Mouse (Mus musculus): Measurements from ENCODE around the gene Nectin1. TPM values are rescaled to one million over a fixed set of nuclear protein-coding genes. Genes with fewer than 3 reads are reported as not detected.

Gene Nectin1
- polyA plus RNA-seq, 1 experiment from 2014 or later: 5.9 TPM

DNA sequence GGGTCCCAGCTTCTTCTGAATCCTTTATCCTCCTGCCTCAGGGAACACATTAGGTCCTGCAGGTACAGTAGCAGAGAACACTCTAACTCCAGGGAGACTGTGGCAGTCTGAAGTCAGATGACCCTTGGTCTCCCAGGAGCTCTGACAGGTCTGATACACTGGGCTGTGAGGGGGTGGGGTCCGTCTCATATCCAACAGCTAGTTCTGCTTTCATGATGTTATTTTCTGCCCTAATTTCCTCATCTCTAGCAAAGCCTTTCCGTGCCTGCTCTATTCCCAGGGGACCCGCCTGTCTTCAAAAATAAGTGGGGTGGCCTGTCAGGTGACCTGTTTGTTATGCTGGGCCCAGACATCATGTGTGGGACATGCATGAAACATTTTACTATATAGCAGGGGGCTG lies 18.2 kb downstream of the Nectin1 start:
- H3K9ac ChIP-seq (ENCODE audit: low read length): no peak overlapping the region
- no peak overlapping the region for H3K4me3 ChIP-seq (ENCODE audit: low read depth, low read length)
- H3K4me2 ChIP-seq (ENCODE audit: low read length): no peak overlapping the region
- no peak for DNase-seq (ENCODE audit: low spot score)
- H3K4me1 ChIP-seq (replicated peaks; ENCODE audit: control insufficient read depth, insufficient read depth, low read length): peaks cover 11% of the 10 kb centered on the region
- no peak for ATAC-seq (replicated peaks; ENCODE audit: low FRiP score, low TSS enrichment, low read depth)
- H3K27ac ChIP-seq (ENCODE audit: low read depth): no peak overlapping the region
- 0 out of 2 replicates have a peak, but pooled peaks cover 4% of the 10 kb centered on the region for H3K9me3 ChIP-seq (ENCODE audit: control insufficient read depth, low read length)
- H3K36me3 ChIP-seq (ENCODE audit: control insufficient read depth, insufficient read depth, low read length): no peaks in the 10 kb centered on the region
- 64% methylated on average over 3 of the region's 3 CpGs for WGBS
- no peaks in the 10 kb centered on the region for H3K27me3 ChIP-seq (replicated peaks; ENCODE audit: control insufficient read depth, insufficient read depth, low read length)

GRCm38 (mm10) chr9:43765419-43766179 lies 21.8 kb downstream of the Nectin1 start:
- Histone ChIP-seq H3K27me3 (replicated peaks; ENCODE audit: control insufficient read depth, insufficient read depth, low read length) (no peaks in the 10 kb centered on the region), H3K9ac (ENCODE audit: low read length) (no peak overlapping the region), H3K9me3 (ENCODE audit: control insufficient read depth, low read length) (0 out of 2 replicates have a peak, but pooled peaks cover 4% of the 10 kb centered on the region), H3K27ac (ENCODE audit: low read depth) (no peak overlapping the region), H3K4me2 (ENCODE audit: low read length) (no peak overlapping the region), H3K4me1 (replicated peaks; ENCODE audit: control insufficient read depth, insufficient read depth, low read length) (peaks cover 11% of the 10 kb centered on the region; the same call in 1 of the 2 replicates), H3K4me3 (ENCODE audit: low read depth, low read length) (no peak overlapping the region), H3K36me3 (ENCODE audit: control insufficient read depth, insufficient read depth, low read length) (no peaks in the 10 kb centered on the region)
- WGBS: 65% methylated on average over 14 of the region's 14 CpGs
- ATAC-seq (replicated peaks; ENCODE audit: low FRiP score, low TSS enrichment, low read depth) (no peak), DNase-seq (ENCODE audit: low spot score) (no peak)

DNA sequence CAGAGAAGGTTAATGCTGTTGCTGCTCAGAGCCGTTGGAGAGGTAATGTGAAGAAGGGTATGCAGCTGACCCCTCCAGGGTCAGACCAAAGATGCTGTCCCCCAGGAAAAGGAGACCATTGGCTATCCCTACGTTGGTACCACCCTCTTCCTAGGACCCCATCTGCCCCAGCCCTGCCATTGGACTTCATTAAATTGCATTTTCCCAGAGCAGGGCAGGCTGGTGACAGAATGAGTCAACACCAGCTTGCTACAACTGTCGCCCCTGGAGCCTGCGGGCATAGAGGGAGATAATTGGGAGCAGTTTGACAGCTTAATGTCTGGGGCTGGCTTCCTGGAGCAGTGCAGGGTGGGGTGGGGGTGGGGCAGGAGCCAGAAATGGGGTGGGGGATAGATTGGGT lies 25.0 kb downstream of the Nectin1 start:
- H3K27me3 ChIP-seq (replicated peaks; ENCODE audit: control insufficient read depth, insufficient read depth, low read length): no peaks in the 10 kb centered on the region
- H3K9ac ChIP-seq (ENCODE audit: low read length): no peak overlapping the region
- no peak overlapping the region for H3K4me2 ChIP-seq (ENCODE audit: low read length)
- no peaks in the 10 kb centered on the region for H3K4me1 ChIP-seq (replicated peaks; ENCODE audit: control insufficient read depth, insufficient read depth, low read length)
- no peak for DNase-seq (ENCODE audit: low spot score)
- H3K4me3 ChIP-seq (ENCODE audit: low read depth, low read length): no peak overlapping the region
- 0 out of 2 replicates have a peak, but pooled peaks cover under 1% of the 10 kb centered on the region for H3K9me3 ChIP-seq (ENCODE audit: control insufficient read depth, low read length)
- no peak for ATAC-seq (replicated peaks; ENCODE audit: low FRiP score, low TSS enrichment, low read depth)
- WGBS: 27% methylated on average over 4 of the region's 4 CpGs
- H3K27ac ChIP-seq (ENCODE audit: low read depth): no peak overlapping the region
- no peaks in the 10 kb centered on the region for H3K36me3 ChIP-seq (ENCODE audit: control insufficient read depth, insufficient read depth, low read length)

DNA sequence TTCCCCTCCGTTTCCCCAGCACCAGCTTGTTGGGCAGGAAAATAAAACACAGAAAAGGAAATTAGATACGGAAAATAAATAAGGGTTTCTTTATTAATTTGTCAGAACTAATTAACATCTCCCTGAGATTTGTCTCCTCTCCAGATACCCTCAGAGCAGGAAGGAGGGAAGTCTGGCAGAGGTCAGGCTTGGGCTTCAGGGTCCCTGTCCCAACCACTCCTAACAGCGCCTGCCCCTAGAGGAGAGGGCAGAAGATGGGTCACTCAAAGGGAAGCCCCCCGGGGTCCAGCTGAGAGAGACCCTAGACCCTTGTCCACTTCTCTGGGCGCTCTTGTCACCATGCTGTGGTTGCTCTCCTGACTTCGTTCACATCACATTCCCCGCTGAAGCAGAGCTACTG lies 25.4 kb downstream of the Nectin1 start:
- Histone ChIP-seq H3K9ac (ENCODE audit: low read length) (no peak overlapping the region), H3K4me3 (ENCODE audit: low read depth, low read length) (no peak overlapping the region), H3K4me2 (ENCODE audit: low read length) (no peak overlapping the region), H3K4me1 (replicated peaks; ENCODE audit: control insufficient read depth, insufficient read depth, low read length) (no peaks in the 10 kb centered on the region), H3K27ac (ENCODE audit: low read depth) (no peak overlapping the region), H3K36me3 (ENCODE audit: control insufficient read depth, insufficient read depth, low read length) (no peaks in the 10 kb centered on the region), H3K9me3 (ENCODE audit: control insufficient read depth, low read length) (no peaks in the 10 kb centered on the region), H3K27me3 (replicated peaks; ENCODE audit: control insufficient read depth, insufficient read depth, low read length) (no peaks in the 10 kb centered on the region)
- DNase-seq (ENCODE audit: low spot score) (no peak), ATAC-seq (replicated peaks; ENCODE audit: low FRiP score, low TSS enrichment, low read depth) (no peak)
- WGBS: 76% methylated on average over 7 of the region's 7 CpGs

DNA sequence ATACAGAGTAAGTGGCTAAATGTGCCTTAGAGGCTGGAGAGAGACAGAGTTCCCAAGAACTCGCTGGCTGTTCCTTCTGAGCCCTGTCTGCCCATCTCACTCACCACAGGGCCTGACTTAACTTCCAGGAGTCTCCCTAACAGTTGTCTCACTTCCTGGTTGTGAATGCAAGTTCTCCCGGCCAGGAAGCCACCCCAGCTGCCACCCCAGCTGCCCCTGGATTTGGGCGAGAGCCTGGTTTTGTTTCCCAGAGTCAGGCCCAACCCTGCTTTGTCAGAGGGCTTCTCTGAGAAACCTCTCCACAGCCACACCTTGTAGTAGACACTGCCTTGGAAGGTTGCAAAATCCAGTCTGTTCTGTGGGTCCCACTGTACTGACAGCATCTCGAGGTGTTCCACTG lies 26.2 kb downstream of the Nectin1 start:
- no peaks in the 10 kb centered on the region for H3K36me3 ChIP-seq (ENCODE audit: control insufficient read depth, insufficient read depth, low read length)
- 74% methylated on average over 4 of the region's 4 CpGs for WGBS
- H3K9ac ChIP-seq (ENCODE audit: low read length): no peak overlapping the region
- H3K4me1 ChIP-seq (replicated peaks; ENCODE audit: control insufficient read depth, insufficient read depth, low read length): no peaks in the 10 kb centered on the region
- no peak overlapping the region for H3K4me3 ChIP-seq (ENCODE audit: low read depth, low read length)
- ATAC-seq (replicated peaks; ENCODE audit: low FRiP score, low TSS enrichment, low read depth) (no peak), DNase-seq (ENCODE audit: low spot score) (no peak)
- no peaks in the 10 kb centered on the region for H3K9me3 ChIP-seq (ENCODE audit: control insufficient read depth, low read length)
- H3K27me3 ChIP-seq (replicated peaks; ENCODE audit: control insufficient read depth, insufficient read depth, low read length): no peaks in the 10 kb centered on the region
- H3K27ac ChIP-seq (ENCODE audit: low read depth): no peak overlapping the region
- no peak overlapping the region for H3K4me2 ChIP-seq (ENCODE audit: low read length)

DNA sequence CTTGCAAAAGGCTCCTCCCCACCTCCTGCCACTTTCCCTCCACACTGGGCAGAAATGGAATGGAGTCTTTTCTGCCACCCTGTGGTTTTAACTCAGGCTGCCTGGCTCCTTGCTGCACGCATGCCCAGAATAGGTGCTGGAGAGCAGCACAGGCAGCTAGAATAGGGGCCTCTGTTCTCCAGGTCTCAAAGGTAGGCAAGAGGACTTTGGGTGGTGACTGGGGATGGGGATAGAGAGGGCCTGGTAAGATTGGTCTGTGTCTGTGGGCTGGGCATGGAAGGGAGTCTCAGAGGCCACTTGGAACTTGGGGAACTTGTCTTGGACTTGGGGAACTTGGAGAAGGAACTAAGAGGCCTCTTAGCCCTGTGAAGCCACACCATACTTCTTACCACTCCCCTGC lies 27.3 kb downstream of the Nectin1 start:
- WGBS: 75% methylated on average over 1 of the region's 1 CpGs
- no peaks in the 10 kb centered on the region for H3K9me3 ChIP-seq (ENCODE audit: control insufficient read depth, low read length)
- no peak overlapping the region for H3K4me3 ChIP-seq (ENCODE audit: low read depth, low read length)
- no peaks in the 10 kb centered on the region for H3K36me3 ChIP-seq (ENCODE audit: control insufficient read depth, insufficient read depth, low read length)
- H3K4me1 ChIP-seq (replicated peaks; ENCODE audit: control insufficient read depth, insufficient read depth, low read length): no peaks in the 10 kb centered on the region
- H3K4me2 ChIP-seq (ENCODE audit: low read length): no peak overlapping the region
- no peaks in the 10 kb centered on the region for H3K27me3 ChIP-seq (replicated peaks; ENCODE audit: control insufficient read depth, insufficient read depth, low read length)
- ATAC-seq (replicated peaks; ENCODE audit: low FRiP score, low TSS enrichment, low read depth): no peak
- H3K27ac ChIP-seq (ENCODE audit: low read depth): no peak overlapping the region
- H3K9ac ChIP-seq (ENCODE audit: low read length): no peak overlapping the region
- DNase-seq (ENCODE audit: low spot score): no peak

DNA sequence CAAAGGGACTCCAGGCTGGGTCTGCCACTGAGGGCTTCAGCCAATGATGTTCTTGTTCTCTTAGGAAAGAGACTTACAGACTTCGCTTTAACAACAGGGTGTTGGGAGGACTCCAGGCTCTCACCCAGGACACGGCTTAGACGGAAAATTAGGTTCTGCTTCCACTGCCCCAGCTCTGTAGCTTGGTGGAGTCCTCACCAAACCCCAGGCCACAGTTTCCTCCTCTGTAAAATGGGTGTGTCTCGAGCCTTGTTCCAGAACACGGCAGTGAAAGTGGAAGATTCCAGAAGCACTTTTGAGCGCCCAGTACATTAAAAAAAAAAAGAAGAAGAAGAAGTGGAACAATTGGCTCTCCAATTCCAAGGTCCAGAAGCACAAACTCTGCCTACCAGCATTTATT lies 28.7 kb downstream of the Nectin1 start:
- 87% methylated on average over 6 of the region's 6 CpGs for WGBS
- Histone ChIP-seq H3K4me1 (replicated peaks; ENCODE audit: control insufficient read depth, insufficient read depth, low read length) (no peaks in the 10 kb centered on the region), H3K9ac (ENCODE audit: low read length) (no peak overlapping the region), H3K9me3 (ENCODE audit: control insufficient read depth, low read length) (no peaks in the 10 kb centered on the region), H3K27ac (ENCODE audit: low read depth) (no peak overlapping the region), H3K4me3 (ENCODE audit: low read depth, low read length) (no peak overlapping the region), H3K4me2 (ENCODE audit: low read length) (no peak overlapping the region), H3K27me3 (replicated peaks; ENCODE audit: control insufficient read depth, insufficient read depth, low read length) (no peaks in the 10 kb centered on the region), H3K36me3 (ENCODE audit: control insufficient read depth, insufficient read depth, low read length) (no peaks in the 10 kb centered on the region)
- ATAC-seq (replicated peaks; ENCODE audit: low FRiP score, low TSS enrichment, low read depth) (no peak), DNase-seq (ENCODE audit: low spot score) (no peak)

- ATAC-seq (replicated peaks; ENCODE audit: low FRiP score, low TSS enrichment, low read depth) (no peak), DNase-seq (ENCODE audit: low spot score) (no peak)
- Histone ChIP-seq H3K4me3 (ENCODE audit: low read depth, low read length) (no peak overlapping the region), H3K27me3 (replicated peaks; ENCODE audit: control insufficient read depth, insufficient read depth, low read length) (no peaks in the 10 kb centered on the region), H3K4me2 (ENCODE audit: low read length) (no peak overlapping the region), H3K27ac (ENCODE audit: low read depth) (no peak overlapping the region), H3K36me3 (ENCODE audit: control insufficient read depth, insufficient read depth, low read length) (no peaks in the 10 kb centered on the region), H3K4me1 (replicated peaks; ENCODE audit: control insufficient read depth, insufficient read depth, low read length) (no peaks in the 10 kb centered on the region), H3K9ac (ENCODE audit: low read length) (no peak overlapping the region), H3K9me3 (ENCODE audit: control insufficient read depth, low read length) (no peaks in the 10 kb centered on the region)
- 72% methylated on average over 2 of the region's 2 CpGs for WGBS
These were observed 29.7 kb downstream of the Nectin1 start for GRCm38 (mm10) chr9:43773521-43773920.

DNA sequence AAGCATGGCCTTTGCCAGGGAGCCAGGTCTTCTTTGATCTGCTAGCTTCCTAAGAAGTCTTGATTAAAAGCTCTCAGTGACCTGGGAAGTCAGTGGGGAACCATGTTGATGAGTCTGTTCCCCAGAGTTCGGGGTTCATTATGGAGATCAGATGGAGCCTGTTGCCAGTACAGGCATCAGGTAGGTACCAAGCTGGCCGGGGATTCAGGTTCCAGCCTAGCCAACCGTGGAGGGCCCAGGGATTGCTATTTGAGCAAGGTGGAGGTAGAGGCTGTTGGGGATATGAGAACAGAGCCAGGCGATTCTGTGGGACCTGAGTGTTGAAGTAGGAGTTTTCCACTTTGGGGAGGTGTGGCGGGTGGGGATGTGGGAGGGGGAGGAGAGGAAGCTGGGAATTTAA lies 30.6 kb downstream of the Nectin1 start:
- ATAC-seq (replicated peaks; ENCODE audit: low FRiP score, low TSS enrichment, low read depth): no peak
- H3K36me3 ChIP-seq (ENCODE audit: control insufficient read depth, insufficient read depth, low read length): no peaks in the 10 kb centered on the region
- no peak overlapping the region for H3K4me3 ChIP-seq (ENCODE audit: low read depth, low read length)
- H3K4me1 ChIP-seq (replicated peaks; ENCODE audit: control insufficient read depth, insufficient read depth, low read length): no peaks in the 10 kb centered on the region
- H3K27ac ChIP-seq (ENCODE audit: low read depth): no peak overlapping the region
- no peak overlapping the region for H3K9ac ChIP-seq (ENCODE audit: low read length)
- 81% methylated on average over 5 of the region's 5 CpGs for WGBS
- no peak overlapping the region for H3K4me2 ChIP-seq (ENCODE audit: low read length)
- H3K9me3 ChIP-seq (ENCODE audit: control insufficient read depth, low read length): no peaks in the 10 kb centered on the region
- DNase-seq (ENCODE audit: low spot score): no peak
- H3K27me3 ChIP-seq (replicated peaks; ENCODE audit: control insufficient read depth, insufficient read depth, low read length): no peaks in the 10 kb centered on the region

Measured in intestine, embryonic 14.5 days (tissue).